Mouse (Mus musculus) ovary, postnatal 14 days (tissue): ENCODE data around the gene Kcnj1.

ENCODE experiments used
- DNase-seq: peaks from one replicate; pipeline ENCODE4 v3.0.0; 2022; ENCODE audit warnings: low spot score

Kcnj1 gene

GRCm38 (mm10) chr9:32400212-32400611, 27.9 kb downstream of the Kcnj1 start:
- DNase-seq: no peak

- DNase-seq: no peak
Observed at GRCm38 (mm10) chr9:32400662-32401161, 28.4 kb downstream of the Kcnj1 start.

- peak; percentile 49 for DNase-seq
Observed at GRCm38 (mm10) chr9:32405191-32405925, 33.1 kb downstream of the Kcnj1 start.

DNA sequence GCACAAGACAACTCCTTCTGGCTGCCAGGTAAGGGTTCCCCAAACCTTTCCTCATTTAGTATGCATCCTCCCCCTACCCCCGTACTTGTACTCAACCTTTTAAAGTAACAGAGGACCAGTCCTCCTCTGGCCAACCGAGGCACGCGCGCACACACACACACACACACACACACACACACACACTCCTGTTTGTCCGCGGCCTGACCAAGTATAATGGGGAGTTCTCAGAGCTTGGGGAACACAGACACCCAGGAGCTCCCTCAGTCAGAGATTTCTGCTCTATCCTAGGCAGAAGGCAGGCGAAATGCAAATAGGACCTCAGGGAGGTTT, 36.4 kb downstream of the Kcnj1 start:
- no peak for DNase-seq

DNA sequence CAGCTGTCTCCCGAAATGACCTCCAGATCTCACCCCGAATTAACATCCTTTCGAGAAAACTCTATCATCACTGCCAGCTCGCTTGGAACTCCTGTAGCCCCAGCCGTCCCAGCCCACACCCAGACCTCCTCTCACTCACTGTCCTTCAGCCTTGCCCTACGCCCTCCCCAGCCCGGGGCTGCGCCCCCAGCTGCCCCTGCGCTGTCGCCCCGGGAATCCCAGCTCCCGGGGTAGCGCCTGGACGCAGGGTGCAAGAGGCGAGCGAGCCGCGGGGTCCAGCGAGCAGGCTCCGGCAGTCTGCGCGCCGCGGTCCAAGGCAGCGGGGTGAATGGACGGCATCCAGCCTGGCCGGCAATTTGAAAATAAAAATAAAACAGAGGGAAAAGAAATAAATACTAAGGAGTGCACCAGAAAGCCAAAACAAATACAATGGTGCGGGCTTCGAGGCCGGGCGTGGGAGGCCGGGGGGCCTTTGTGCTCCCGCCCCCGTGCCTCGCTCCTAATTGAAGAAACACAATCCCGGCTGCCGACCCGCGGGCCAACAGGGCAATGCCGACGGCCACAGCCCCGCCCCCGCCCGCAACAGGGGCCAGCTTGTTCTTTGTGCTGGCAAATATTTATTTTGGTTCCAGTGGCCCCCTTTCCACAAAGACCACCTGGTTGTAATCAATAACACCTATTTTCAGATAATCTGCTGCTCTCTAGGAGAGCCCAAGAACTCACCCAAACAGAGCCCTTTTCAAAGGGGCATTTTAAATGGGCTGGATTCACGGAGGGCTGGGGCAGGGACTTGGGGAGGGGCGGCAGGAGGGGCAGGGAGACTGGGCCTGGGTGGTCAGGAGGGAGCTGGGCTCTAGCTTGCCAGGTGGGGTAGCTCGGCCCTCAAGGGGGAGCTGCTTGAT, 37.0 kb downstream of the Kcnj1 start:
- no peak for DNase-seq

- no peak for DNase-seq
Observed at GRCm38 (mm10) chr9:32410671-32411070, 38.4 kb downstream of the Kcnj1 start.

GRCm38 (mm10) chr9:32411507-32411906, 39.2 kb downstream of the Kcnj1 start:
- no peak for DNase-seq

- DNase-seq: no peak
Observed at GRCm38 (mm10) chr9:32412836-32413580, 40.7 kb downstream of the Kcnj1 start.

GRCm38 (mm10) chr9:32414956-32415355, 42.7 kb downstream of the Kcnj1 start:
- DNase-seq: no peak

DNA sequence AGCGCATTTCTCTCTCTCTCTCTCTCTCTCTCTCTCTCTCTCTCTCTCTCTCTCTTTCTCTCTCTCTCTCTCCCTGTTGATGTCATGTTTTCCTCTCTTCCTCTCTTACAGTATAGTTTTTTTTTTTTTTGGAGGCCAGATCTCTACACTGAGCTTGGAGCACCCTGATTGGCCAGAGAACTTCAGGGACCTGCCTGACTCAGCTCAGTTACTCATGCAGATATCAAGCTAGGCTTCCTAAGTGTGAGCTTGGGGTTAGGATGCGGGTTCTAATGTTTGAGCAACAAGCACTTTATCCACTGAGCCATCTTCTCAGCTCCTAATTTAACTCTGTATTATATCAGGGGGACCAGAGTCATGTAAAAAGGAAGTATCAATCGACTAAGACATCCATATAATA, 43.7 kb downstream of the Kcnj1 start:
- DNase-seq: no peak

GRCm38 (mm10) chr9:32417466-32418116, 45.3 kb downstream of the Kcnj1 start:
- DNase-seq: no peak

DNA sequence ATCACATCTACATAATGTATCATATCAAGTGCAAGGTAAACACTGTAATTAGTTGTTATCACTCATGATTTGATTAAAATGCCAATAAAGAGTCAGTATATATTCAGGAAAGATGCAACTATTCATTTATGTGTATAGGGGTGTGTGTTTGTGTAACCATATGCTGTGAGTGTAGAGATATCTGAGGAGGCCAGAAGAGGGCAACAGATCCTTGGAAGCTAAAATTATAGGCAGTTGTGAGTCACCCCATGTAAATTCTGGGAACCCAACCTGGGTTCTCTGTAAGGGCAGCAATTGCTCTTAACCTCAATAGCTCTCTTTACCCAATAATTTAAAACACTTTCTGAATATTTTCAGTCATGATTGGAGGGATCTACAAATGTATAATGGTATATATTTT, 48.4 kb downstream of the Kcnj1 start:
- no peak for DNase-seq

DNA sequence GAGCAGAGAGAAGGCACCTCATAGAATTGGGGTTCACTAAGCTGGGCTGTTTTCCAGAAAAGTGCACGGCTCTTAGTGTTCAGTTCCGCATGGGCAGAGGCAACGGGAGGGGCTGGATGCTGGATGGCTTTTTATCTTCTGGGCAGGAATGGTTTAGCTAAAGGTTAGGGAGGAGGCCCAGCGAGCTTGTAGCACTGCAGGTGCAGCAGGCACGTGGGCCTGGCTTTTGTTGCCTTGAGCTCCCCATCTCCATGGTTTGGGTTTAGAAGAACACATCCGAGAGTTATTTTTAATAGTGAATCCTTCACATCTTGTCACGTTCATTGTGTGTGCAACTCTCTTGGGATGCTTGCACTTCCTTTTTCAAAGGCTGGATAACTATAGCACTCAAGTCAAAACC, 53.0 kb downstream of the Kcnj1 start:
- DNase-seq: no peak

DNA sequence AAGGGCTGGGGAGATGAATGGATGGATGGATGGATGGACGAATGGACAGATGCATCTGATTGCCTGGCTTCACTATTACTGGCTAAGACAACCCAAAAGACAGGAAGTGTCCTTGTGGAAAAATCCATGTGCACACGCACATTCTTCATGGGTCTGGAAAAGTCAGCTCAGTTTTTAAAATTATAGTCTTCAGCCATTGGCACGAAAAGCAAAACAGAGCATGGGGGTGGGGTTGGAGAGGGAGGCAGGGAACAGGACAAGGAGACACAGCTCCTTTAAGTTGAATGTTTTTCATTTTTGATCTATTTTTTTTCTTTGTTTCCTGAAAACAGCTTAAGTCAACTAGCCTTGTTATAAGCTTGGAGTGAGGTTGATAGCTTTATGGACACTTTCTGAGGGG, 58.8 kb downstream of the Kcnj1 start:
- DNase-seq: no peak

DNA sequence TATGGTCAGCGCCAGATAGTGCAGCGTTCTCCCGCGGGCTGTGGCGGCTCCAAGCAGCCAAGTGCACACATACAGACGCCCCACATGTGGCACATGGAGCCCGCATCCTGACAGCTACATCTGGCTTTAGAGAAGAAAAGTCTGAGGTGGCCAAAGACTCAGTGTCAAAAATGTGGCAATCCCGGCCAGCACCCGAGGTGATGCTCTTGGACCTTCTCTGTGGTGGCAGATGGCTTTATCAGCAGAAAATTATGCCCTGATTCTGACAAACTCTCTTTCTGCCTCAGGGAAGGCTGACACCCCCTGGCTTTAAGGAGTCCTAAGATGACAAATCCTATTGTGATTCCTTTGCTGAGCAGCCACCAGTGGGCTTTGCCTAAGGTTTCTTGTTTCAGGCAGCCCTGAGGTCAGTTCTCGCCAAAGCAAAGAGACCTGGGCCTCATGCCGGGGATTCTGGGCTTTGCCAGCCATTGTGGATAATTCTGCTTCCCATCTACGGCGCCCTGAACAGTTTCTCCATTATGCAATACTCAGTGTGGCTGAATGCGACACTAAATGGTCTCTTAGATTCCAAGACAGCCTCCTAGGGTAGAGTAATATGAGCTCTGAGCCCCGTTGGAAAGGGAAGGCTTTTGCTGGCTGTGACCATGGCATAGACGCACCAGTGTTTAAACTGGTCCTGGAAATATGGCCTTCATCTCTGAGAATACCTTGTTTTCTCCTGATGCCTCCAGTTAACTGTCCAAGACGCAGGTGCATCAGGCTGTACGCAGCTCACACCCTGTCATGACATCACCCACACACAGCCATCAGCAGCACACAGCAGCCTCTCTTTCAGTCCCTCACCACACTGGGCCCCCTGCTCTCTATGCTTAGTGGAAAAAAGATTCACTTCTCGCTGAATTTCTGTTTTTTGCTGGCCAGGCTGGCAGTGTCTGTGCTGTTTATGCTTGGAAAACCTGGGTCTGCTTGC, 62.2 kb downstream of the Kcnj1 start:
- no peak for DNase-seq

GRCm38 (mm10) chr9:32443115-32443514, 70.8 kb downstream of the Kcnj1 start:
- DNase-seq: no peak

DNA sequence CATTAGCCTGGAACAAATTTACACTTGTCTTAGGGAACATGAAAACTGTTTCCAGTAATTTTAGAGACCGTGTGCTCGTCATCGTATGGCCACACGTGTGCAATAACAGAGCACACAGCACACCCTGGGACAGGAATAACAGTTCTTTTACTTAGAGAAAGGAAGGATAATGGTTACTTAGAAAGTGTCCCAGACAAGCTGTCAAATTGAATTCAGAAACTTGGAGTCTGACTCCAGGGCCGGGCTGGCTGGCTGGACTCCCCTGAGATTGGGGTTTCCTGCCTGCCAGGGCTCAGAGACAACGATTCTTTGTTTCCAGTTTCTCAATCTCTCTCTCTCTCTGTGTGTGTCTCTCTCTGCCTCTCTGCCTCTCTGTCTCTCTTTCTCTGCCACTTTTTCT, 71.5 kb downstream of the Kcnj1 start:
- DNase-seq: no peak

DNA sequence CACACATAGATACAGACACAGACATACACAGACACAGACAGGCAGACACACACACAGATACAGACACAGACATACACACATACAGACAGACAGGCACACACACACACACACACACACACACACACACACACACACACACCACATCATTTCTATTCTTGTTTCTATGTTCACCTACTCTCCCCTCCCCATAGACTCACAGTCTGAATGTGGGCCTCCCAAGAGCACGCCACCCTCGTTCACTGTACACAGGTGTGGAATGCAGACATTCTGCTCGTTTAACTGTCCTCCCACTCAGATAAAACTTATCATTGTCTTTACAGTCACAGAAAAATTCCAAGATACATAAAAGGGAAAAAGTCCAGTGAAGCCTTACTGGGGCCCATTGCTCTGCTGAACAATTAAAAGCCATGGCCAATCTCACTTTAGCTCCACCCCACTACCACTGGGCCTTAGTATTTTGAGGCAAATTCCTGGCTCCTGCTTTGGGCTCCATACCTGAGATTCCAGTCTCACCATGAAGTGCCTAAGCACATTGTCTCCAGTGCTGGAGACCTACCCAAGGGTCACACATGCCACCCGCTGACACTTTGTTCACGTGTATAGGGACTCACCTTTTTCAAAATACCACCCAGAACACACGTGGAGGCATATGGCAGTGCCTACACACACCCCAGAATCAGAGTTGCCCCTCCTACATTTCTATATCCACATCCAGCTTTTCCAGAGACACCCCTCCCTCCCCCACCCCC, 72.3 kb downstream of the Kcnj1 start:
- no peak for DNase-seq

DNA sequence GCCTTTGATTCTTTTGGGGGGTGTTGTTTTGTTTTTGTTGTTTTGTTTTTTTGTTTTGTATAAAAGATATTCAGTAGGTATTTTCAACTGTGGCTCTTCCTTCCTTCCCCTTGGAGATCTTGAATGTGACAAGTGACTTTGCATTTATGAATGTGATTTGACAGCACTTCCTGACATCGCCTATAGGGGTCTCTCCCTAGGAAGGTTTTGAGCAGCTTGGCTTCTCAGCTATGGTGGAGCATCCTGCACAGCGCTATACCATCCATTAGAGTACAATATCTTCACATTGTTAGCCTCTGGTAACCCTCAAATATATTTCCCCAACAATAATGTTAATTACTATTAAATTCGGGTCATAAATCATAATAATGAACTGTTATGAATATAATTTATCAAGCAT, 73.5 kb downstream of the Kcnj1 start:
- no peak for DNase-seq

DNA sequence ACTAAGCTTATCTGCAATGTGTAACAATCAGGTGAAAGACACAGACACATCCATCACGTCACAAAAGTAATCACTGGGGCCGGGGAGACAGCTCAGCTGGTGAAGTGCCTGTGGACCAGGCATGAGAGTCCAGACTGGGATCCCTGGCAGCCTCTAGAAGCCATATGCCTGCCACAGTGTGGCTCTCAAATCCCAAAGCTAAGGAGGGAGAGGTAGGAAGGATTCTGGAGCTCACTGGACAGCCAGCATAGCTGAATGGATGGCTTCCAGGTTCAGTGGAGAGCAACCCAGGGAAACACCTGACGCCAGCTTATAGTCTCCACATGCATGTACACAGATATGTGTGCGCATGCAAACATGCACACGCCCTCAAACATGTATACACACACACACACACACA, 76.5 kb downstream of the Kcnj1 start:
- DNase-seq: no peak
